Mouse (Mus musculus) embryonic facial prominence, embryonic 15.5 days (tissue): ENCODE results near the gene Gm20388. TPM values are rescaled to one million over a fixed set of nuclear protein-coding genes. Genes with fewer than 3 reads are reported as not detected.
"Not testable (repeated sequence)": the region's sequence is repeated elsewhere in the genome, so short reads cannot be mapped to it uniquely, and the experiment has no call there.

Experiments used
- ATAC-seq: fragments of 200-750 bp; cut with Nextera tagmentation; 2 replicates; pipeline ENCODE4 v1.8.0; 2017; ENCODE audit warnings: low read depth, moderate TSS enrichment; ENCODE audit not compliant: insufficient number of reproducible peaks, low FRiP score, low TSS enrichment
- H3K27ac ChIP-seq: fragments of 300-500 bp; sonication (generic); replicated peaks from 2 replicates; pipeline ENCODE4 v1.5.1; 2015; ENCODE audit warnings: mild to moderate bottlenecking, inconsistent platforms
- H3K27me3 ChIP-seq: fragments of 300-500 bp; sonication (generic); 2 replicates; pipeline ENCODE4 v1.6.1; 2015; ENCODE audit warnings: inconsistent platforms
- H3K36me3 ChIP-seq: fragments of 300-500 bp; sonication (generic); 2 replicates; pipeline ENCODE4 v1.6.1; 2015; ENCODE audit warnings: mild to moderate bottlenecking, inconsistent platforms
- H3K4me1 ChIP-seq: fragments of 300-500 bp; sonication (generic); 2 replicates; pipeline ENCODE4 v1.6.1; 2015; ENCODE audit warnings: inconsistent platforms
- H3K4me2 ChIP-seq: fragments of 300-500 bp; sonication (generic); replicated peaks from 2 replicates; pipeline ENCODE4 v1.6.1; 2015; ENCODE audit warnings: mild to moderate bottlenecking, inconsistent platforms
- H3K4me3 ChIP-seq: fragments of 300-500 bp; sonication (generic); replicated peaks from 2 replicates; pipeline ENCODE4 v1.5.1; 2015; ENCODE audit warnings: mild to moderate bottlenecking, inconsistent platforms
- H3K9ac ChIP-seq: fragments of 300-500 bp; sonication (generic); 2 replicates; pipeline ENCODE4 v1.6.1; 2015; ENCODE audit warnings: inconsistent platforms
- H3K9me3 ChIP-seq: fragments of 300-500 bp; sonication (generic); replicated peaks from 2 replicates; pipeline ENCODE4 v1.6.1; 2016; ENCODE audit warnings: inconsistent platforms
- WGBS: fragments of 180-500 bp; shearing (Covaris S2); methylation state at CpG from one replicate; pipeline ENCODE4 v1.1.7; 2015; 5-methylcytosine and 5-hydroxymethylcytosine counted together
- polyA plus RNA-seq: library from polyadenylated mRNA; unstranded; fragments of >200 nt; fragmentation: Nextera tagmentation; extraction: Ambion mirVana; gene quantifications from 2 replicates; pipeline ENCODE4 v1.2.1, GENCODE M21; 2015

The Gm20388 gene
- polyA plus RNA-seq, 1 experiment from 2014 or later: 8.0 TPM

- peak overlapping the region; percentile 79 for H3K4me3 ChIP-seq
- peak overlapping the region; percentile 87 for H3K4me2 ChIP-seq
- H3K9me3 ChIP-seq: no peaks in the 10 kb centered on the region
- H3K27ac ChIP-seq: peak overlapping the region; percentile 92
- 2% methylated on average over 31 of the region's 31 CpGs for WGBS
- no peaks in the 10 kb centered on the region for H3K27me3 ChIP-seq
- H3K36me3 ChIP-seq: no peaks in the 10 kb centered on the region
- H3K4me1 ChIP-seq: peaks cover 41% of the 10 kb centered on the region
- peak overlapping the region; percentile 58 for H3K9ac ChIP-seq
- ATAC-seq: peak; percentile 5; the same call in 1 of the 2 replicates
Measured at GRCm38 (mm10) chr8:121653340-121654019, 1742.8 kb downstream of the Gm20388 start.

- peak overlapping the region; percentile 79 for H3K4me3 ChIP-seq
- no peaks in the 10 kb centered on the region for H3K27me3 ChIP-seq
- no peak for ATAC-seq
- no peak overlapping the region for H3K9ac ChIP-seq
- no peaks in the 10 kb centered on the region for H3K36me3 ChIP-seq
- H3K4me2 ChIP-seq: peak overlapping the region; percentile 87
- H3K4me1 ChIP-seq: peaks cover 35% of the 10 kb centered on the region
- WGBS: 82% methylated on average over 4 of the region's 4 CpGs
- H3K27ac ChIP-seq: 0 out of 2 replicates have a peak overlapping the region, but pooled peaks have one; percentile 92
- H3K9me3 ChIP-seq: no peaks in the 10 kb centered on the region
Measured at GRCm38 (mm10) chr8:121654131-121654530, 1743.5 kb downstream of the Gm20388 start.

DNA sequence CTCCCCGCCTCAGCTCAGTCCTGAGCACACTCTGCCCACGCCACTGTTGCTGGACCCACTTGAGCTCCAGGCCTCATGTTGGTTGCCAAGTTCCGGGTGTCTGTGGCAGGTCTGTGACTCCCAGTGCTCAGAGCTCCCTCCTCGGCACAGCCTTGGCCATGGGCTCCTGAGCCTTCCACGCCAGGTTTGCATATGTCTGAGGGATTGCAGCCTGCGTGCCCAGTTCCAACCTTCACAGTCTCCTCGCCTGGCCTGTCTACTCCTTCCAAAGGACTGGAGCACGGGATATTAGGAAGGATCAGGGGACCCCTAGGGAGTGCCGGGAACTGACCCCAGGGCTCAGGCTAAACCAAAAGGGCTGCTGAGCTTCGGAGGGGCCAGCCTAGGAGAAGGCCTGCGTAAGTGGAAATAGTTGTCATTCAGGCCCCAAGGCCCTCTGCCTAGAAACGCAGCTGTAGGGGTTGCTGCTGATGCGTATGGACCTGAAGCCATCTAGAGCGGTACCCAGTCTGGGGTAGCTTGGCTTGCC is 1744.4 kb downstream of the Gm20388 start:
- Histone ChIP-seq H3K4me1 (peaks cover 27% of the 10 kb centered on the region), H3K36me3 (no peaks in the 10 kb centered on the region), H3K27me3 (no peaks in the 10 kb centered on the region), H3K27ac (no peak overlapping the region), H3K4me3 (no peak overlapping the region), H3K4me2 (no peak overlapping the region), H3K9ac (no peak overlapping the region), H3K9me3 (no peaks in the 10 kb centered on the region)
- 74% methylated on average over 14 of the region's 14 CpGs for WGBS
- no peak for ATAC-seq

DNA sequence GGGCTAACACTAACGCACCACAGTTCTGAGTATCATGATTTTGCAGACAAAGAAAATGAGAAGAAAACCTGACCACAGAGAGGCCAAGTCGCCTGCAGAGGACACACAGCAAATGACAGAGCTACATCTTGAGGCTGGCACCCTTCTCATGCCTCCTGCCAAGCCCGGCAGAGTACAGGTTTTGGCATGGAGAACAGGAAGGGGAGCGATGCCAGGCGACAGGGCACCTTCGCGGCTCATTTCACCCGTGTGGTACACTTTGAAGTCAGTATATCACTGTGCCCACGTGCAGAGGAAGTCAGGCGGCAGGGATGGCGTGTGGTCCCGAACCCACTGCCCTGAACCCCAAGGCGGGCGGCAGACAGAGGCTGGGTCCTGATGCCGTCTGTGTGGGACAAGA is 1750.0 kb downstream of the Gm20388 start:
- Histone ChIP-seq H3K36me3 (no peaks in the 10 kb centered on the region), H3K27ac (no peak overlapping the region), H3K4me2 (no peak overlapping the region), H3K4me3 (no peak overlapping the region), H3K27me3 (no peaks in the 10 kb centered on the region), H3K4me1 (peaks cover 8% of the 10 kb centered on the region), H3K9me3 (no peaks in the 10 kb centered on the region), H3K9ac (no peak overlapping the region)
- ATAC-seq: no peak
- 74% methylated on average over 15 of the region's 15 CpGs for WGBS

- H3K36me3 ChIP-seq: no peaks in the 10 kb centered on the region
- H3K9me3 ChIP-seq: no peaks in the 10 kb centered on the region
- H3K27me3 ChIP-seq: no peaks in the 10 kb centered on the region
- H3K27ac ChIP-seq: no peak overlapping the region
- H3K9ac ChIP-seq: no peak overlapping the region
- no peak for ATAC-seq
- peaks cover 13% of the 10 kb centered on the region for H3K4me1 ChIP-seq
- 77% methylated on average over 18 of the region's 18 CpGs for WGBS
- no peak overlapping the region for H3K4me2 ChIP-seq
- no peak overlapping the region for H3K4me3 ChIP-seq
Measured at GRCm38 (mm10) chr8:121661631-121662357, 1751.2 kb downstream of the Gm20388 start.

DNA sequence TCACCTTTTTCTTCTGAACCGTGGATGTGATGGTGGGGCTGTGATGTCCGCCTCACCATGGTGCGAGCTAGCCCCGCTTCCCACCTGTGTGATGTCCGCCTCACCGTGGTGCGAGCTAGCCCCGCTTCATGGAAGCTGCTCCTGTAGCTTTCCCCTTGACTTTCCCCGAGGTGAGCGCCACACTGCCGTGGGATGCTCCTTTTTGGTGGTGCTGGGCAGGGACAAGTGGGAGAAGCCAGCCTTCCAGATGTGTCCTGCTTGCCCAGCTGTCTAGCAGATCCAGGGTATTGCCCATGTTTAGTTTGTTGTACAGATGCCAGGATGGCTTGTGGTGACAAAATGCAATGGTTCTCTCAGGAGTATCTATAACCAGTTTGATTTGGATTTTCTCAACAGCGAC is 1752.5 kb downstream of the Gm20388 start:
- H3K4me1 ChIP-seq: peaks cover 14% of the 10 kb centered on the region
- no peak for ATAC-seq
- H3K27me3 ChIP-seq: no peaks in the 10 kb centered on the region
- no peaks in the 10 kb centered on the region for H3K9me3 ChIP-seq
- no peak overlapping the region for H3K9ac ChIP-seq
- WGBS: 88% methylated on average over 12 of the region's 12 CpGs
- H3K36me3 ChIP-seq: no peaks in the 10 kb centered on the region
- H3K27ac ChIP-seq: no peak overlapping the region
- no peak overlapping the region for H3K4me2 ChIP-seq
- no peak overlapping the region for H3K4me3 ChIP-seq

DNA sequence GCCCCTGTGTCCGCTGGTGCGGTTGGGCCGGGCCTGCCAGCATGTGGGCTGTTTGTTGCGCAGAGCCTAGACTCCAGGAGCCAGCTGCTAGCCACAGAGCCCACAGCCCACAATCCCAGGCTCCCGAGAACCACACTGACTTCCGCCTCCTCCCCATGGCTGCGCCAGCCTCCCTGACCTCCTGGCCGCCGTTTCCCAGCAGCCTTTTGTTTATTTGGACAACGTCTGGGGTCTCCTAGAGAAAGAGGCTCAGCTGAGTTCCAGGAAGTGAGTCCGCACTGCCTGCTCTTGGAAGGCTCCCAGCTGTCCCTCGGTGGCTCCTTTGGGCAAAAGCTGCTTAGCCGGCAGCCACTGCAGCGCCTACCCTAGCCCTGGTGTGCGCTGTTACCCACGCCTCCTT is 1754.7 kb downstream of the Gm20388 start:
- no peak overlapping the region for H3K9ac ChIP-seq

GRCm38 (mm10) chr8:121667936-121668500 is 1757.4 kb downstream of the Gm20388 start:
- not testable (repeated sequence) for H3K9ac ChIP-seq, H3K36me3 ChIP-seq, H3K4me3 ChIP-seq, H3K9me3 ChIP-seq, H3K27me3 ChIP-seq, H3K4me2 ChIP-seq
- Histone ChIP-seq H3K4me1 (peaks cover 27% of the 10 kb centered on the region), H3K27ac (peak overlapping the region; percentile 80)
- 0 out of 2 replicates have a peak, but pooled peaks have one; percentile 1 for ATAC-seq
- WGBS: 69% methylated on average over 9 of the region's 9 CpGs

More for the DNA sequence above, 1754.7 kb downstream of the Gm20388 start:
- Histone ChIP-seq H3K9me3 (no peaks in the 10 kb centered on the region), H3K4me2 (peak overlapping the region; percentile 35), H3K27ac (peak overlapping the region; percentile 78), H3K4me3 (0 out of 2 replicates have a peak overlapping the region, but pooled peaks have one; percentile 6), H3K36me3 (no peaks in the 10 kb centered on the region), H3K27me3 (no peaks in the 10 kb centered on the region), H3K4me1 (peaks cover 27% of the 10 kb centered on the region)
- peak; percentile 66 for ATAC-seq
- 6% methylated on average over 16 of the region's 16 CpGs for WGBS

GRCm38 (mm10) chr8:121668553-121668952 is 1757.9 kb downstream of the Gm20388 start:
- no peaks in the 10 kb centered on the region for H3K9me3 ChIP-seq
- peak; percentile 56 for ATAC-seq
- H3K36me3 ChIP-seq: no peaks in the 10 kb centered on the region
- WGBS: 23% methylated on average over 6 of the region's 6 CpGs
- H3K27me3 ChIP-seq: no peaks in the 10 kb centered on the region; the same call in 1 of the 2 replicates
- peaks cover 27% of the 10 kb centered on the region for H3K4me1 ChIP-seq
- peak overlapping the region; percentile 12 for H3K4me2 ChIP-seq
- no peak overlapping the region for H3K4me3 ChIP-seq
- H3K9ac ChIP-seq: no peak overlapping the region
- peak overlapping the region; percentile 80 for H3K27ac ChIP-seq

DNA sequence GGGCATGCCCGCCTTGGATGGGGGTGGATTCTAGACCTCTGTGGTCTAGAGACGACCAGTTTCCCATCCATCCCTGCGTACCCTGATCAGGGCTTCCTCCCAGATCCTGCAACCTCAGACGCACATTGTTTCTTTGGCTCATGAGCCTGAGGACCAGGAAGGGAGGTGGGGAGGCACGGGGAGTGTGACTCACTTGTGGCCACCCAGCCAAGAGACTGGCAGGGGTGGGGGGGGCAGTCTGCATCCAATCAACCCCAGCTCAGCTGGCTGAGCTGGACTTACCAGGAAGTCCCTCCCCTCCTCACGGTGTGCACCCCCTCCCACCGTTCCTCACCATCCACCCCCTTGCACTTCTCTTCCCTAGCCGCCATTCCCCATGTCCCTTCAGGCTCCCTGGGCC is 1758.6 kb downstream of the Gm20388 start:
- H3K9me3 ChIP-seq: no peaks in the 10 kb centered on the region
- H3K27me3 ChIP-seq: no peaks in the 10 kb centered on the region; the same call in 1 of the 2 replicates
- peak overlapping the region; percentile 12; the same call in 1 of the 2 replicates for H3K4me2 ChIP-seq
- H3K4me1 ChIP-seq: peaks cover 27% of the 10 kb centered on the region
- peak; percentile 39; the same call in 1 of the 2 replicates for ATAC-seq
- no peak overlapping the region for H3K9ac ChIP-seq
- peak overlapping the region; percentile 40; the same call in 1 of the 2 replicates for H3K27ac ChIP-seq
- no peaks in the 10 kb centered on the region for H3K36me3 ChIP-seq
- WGBS: 12% methylated on average over 8 of the region's 8 CpGs
- no peak overlapping the region for H3K4me3 ChIP-seq

- Histone ChIP-seq H3K4me1 (peaks cover 20% of the 10 kb centered on the region), H3K9ac (no peak overlapping the region), H3K27ac (no peak overlapping the region), H3K4me3 (no peak overlapping the region), H3K36me3 (no peaks in the 10 kb centered on the region), H3K27me3 (no peaks in the 10 kb centered on the region; the same call in 1 of the 2 replicates), H3K9me3 (no peaks in the 10 kb centered on the region), H3K4me2 (no peak overlapping the region)
- WGBS: 53% methylated on average over 4 of the region's 4 CpGs
- no peak for ATAC-seq
Measured at GRCm38 (mm10) chr8:121673153-121673552, 1762.5 kb downstream of the Gm20388 start.
